Comparison of ENCODE assay signal across 9 mouse cellular contexts in the genomic region with DNA sequence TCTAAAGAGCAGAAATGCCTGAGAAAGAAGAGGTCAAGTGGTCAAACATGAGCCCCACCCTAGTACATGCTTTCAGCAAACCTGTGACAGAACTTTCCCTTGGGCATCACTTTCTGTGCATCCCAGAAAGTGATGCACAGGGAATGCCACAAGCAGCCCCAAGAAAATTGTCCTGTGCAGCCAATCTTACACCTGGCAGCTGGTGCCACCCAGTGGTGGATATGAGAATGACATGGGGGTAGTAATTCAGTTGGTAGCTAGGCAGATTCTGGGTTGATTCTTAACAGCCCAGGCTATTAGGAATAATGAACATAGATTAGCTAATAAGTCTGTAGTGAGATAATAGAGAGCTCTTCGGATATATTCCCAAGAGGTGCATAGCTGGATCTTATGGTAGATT.
DNase-seq lines count a peak whose midpoint lies in the region; ATAC-seq lines count a peak whose summit lies in the region.
"Had no signal": no experiment of that assay in that cellular context is flagged by ENCODE, and none has a peak within 500 bp of the region (broad histone marks: within the 10 kb centered on the region; RNA-seq: fewer than 3 reads in every experiment).

No protein-coding gene starts in this region.

- H3K36me3 ChIP-seq in hindbrain, embryonic 14.5 days (replicated peaks; ENCODE audit: control insufficient read depth, insufficient read depth) = no peaks in the 10 kb centered on the region
- no peaks in the 10 kb centered on the region for H3K36me3 ChIP-seq in hindbrain, embryonic 13.5 days
- H3K36me3 ChIP-seq: neural tube, embryonic 13.5 days had no signal

- H3K27ac ChIP-seq in hindbrain, embryonic 14.5 days = no peak overlapping the region
- no peak overlapping the region for H3K27ac ChIP-seq in hindbrain, embryonic 13.5 days
- H3K27ac ChIP-seq: neural tube, embryonic 13.5 days had no signal

- 12% methylated on average over 1 of the region's 1 CpGs for WGBS in hindbrain, embryonic 14.5 days
- 12% methylated on average over 1 of the region's 1 CpGs for WGBS in hindbrain, embryonic 13.5 days

- no peaks in the 10 kb centered on the region for H3K27me3 ChIP-seq in hindbrain, embryonic 14.5 days (ENCODE audit: control insufficient read depth, insufficient read depth, low read length)
- no peaks in the 10 kb centered on the region for H3K27me3 ChIP-seq in hindbrain, embryonic 13.5 days
- H3K27me3 ChIP-seq: neural tube, embryonic 13.5 days had no signal

- no peak overlapping the region for H3K4me2 ChIP-seq in hindbrain, embryonic 14.5 days (replicated peaks)
- H3K4me2 ChIP-seq in hindbrain, embryonic 13.5 days = no peak overlapping the region
- H3K4me2 ChIP-seq: neural tube, embryonic 13.5 days had no signal

- peak; percentile 72 for DNase-seq in hindbrain, embryonic 14.5 days (ENCODE audit: low spot score)
- DNase-seq in brain, adult 2 months (ENCODE audit: low read depth, low spot score) = peak; percentile 80
- DNase-seq in fibroblast of lung, adult 2 months (ENCODE audit: low read depth) = peak; percentile 17
- DNase-seq in left cerebral cortex, adult 8-10 months (ENCODE audit: low spot score in 2 of 2) = peak; percentile 45 to 66
- peak; percentile 65 for DNase-seq in naive thymus-derived CD4-positive, alpha-beta T cell, adult 2 months (ENCODE audit: low read depth)
- peak; percentile 86 for DNase-seq in testis, postnatal 10 days (ENCODE audit: low spot score)

- no peak for ATAC-seq in hindbrain, embryonic 14.5 days (ENCODE audit: low FRiP score)
- ATAC-seq in hindbrain, embryonic 13.5 days (ENCODE audit: low FRiP score) = no peak
- ATAC-seq in hematopoietic stem cell, adult 5-6 weeks (replicated peaks in 1 of 2; ENCODE audit: insufficient read depth in 1 of 2, low FRiP score in 2 of 2, low TSS enrichment in 1 of 2, low read depth in 1 of 2, poor library complexity in 2 of 2, severe bottlenecking in 2 of 2) = peak; percentile 53 to 56; a peak in 1 of 4 replicates

- H3K9me3 ChIP-seq in hindbrain, embryonic 14.5 days (ENCODE audit: control insufficient read depth, low read length) = 0 out of 2 replicates have a peak, but pooled peaks cover 7% of the 10 kb centered on the region
- H3K9me3 ChIP-seq in hindbrain, embryonic 13.5 days = no peaks in the 10 kb centered on the region

- no peak overlapping the region for H3K9ac ChIP-seq in hindbrain, embryonic 14.5 days
- H3K9ac ChIP-seq in hindbrain, embryonic 13.5 days = no peak overlapping the region
- H3K9ac ChIP-seq: neural tube, embryonic 13.5 days had no signal

- H3K4me1 ChIP-seq in hindbrain, embryonic 14.5 days (replicated peaks; ENCODE audit: control insufficient read depth, insufficient read depth, low read length) = no peaks in the 10 kb centered on the region
- H3K4me1 ChIP-seq in hindbrain, embryonic 13.5 days (replicated peaks) = no peaks in the 10 kb centered on the region
- H3K4me1 ChIP-seq: neural tube, embryonic 13.5 days had no signal

- no peak overlapping the region for H3K4me3 ChIP-seq in hindbrain, embryonic 14.5 days (replicated peaks; ENCODE audit: low read length)
- H3K4me3 ChIP-seq in hindbrain, embryonic 13.5 days = no peak overlapping the region
- H3K4me3 ChIP-seq: neural tube, embryonic 13.5 days had no signal

Comparison
In these comparisons a context has a peak if more than half of its experiments do, and no peak if none do; other contexts are left out.
1. ATAC-seq: peak in hematopoietic stem cell, adult 5-6 weeks (2 of 2); none in hindbrain, embryonic 14.5 days (single experiment) and hindbrain, embryonic 13.5 days (single experiment).
2. DNase-seq: peak in every context shown above with its lines; median percentile 86 in testis, postnatal 10 days; 80 in brain, adult 2 months; 72 in hindbrain, embryonic 14.5 days; 65 in naive thymus-derived CD4-positive, alpha-beta T cell, adult 2 months; 56 in left cerebral cortex, adult 8-10 months; 17 in fibroblast of lung, adult 2 months.